Mouse (Mus musculus): ENCODE data around the gene Stard13. TPM values are rescaled to one million over a fixed set of nuclear protein-coding genes. Genes with fewer than 3 reads are reported as not detected.

Gene Stard13
- polyA plus RNA-seq, 1 experiment from 2014 or later, result 2.7 TPM

DNA sequence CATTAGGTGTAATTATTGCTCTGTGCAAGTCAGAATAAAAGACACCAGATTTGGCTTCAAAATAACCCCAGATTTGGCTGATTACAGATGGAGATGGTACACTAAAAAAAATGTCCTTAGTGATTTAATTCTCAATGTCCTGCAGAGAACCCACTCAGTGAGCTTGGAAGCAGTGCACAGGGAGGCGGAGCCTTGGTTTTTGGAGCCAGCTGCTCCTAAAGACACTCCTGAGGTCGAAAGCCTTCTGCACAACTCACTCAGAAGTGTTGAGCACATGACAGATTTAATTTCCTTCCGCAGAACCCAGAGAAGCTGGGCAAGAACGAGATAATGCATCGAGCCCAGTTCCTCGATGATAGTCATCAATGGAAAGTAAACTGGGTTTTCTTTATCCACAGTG, 162.2 kb downstream of the Stard13 start:
- H3K9ac ChIP-seq (replicated peaks; ENCODE audit: low read depth, low read length), result no peak overlapping the region
- ATAC-seq (ENCODE audit: low read depth), result no peak
- H3K27ac ChIP-seq (ENCODE audit: low read depth, low read length), result no peak overlapping the region
- H3K4me2 ChIP-seq (ENCODE audit: low read depth, low read length), result no peak overlapping the region
- H3K4me3 ChIP-seq (ENCODE audit: low read depth, low read length), result no peak overlapping the region
- H3K27me3 ChIP-seq (ENCODE audit: control insufficient read depth, insufficient read depth, low read length), result no peaks in the 10 kb centered on the region
- no peaks in the 10 kb centered on the region for H3K9me3 ChIP-seq (ENCODE audit: control insufficient read depth, low read length)
- WGBS, result 83% methylated on average over 6 of the region's 6 CpGs
- no peaks in the 10 kb centered on the region for H3K36me3 ChIP-seq (ENCODE audit: control insufficient read depth, insufficient read depth, low read length)
- H3K4me1 ChIP-seq (ENCODE audit: control insufficient read depth, insufficient read depth, low read length), result no peaks in the 10 kb centered on the region

GRCm38 (mm10) chr5:151070896-151071295, 162.7 kb downstream of the Stard13 start:
- WGBS, result 75% methylated on average over 6 of the region's 6 CpGs

GRCm38 (mm10) chr5:151069569-151069968, 164.1 kb downstream of the Stard13 start:
- Histone ChIP-seq H3K4me2 (ENCODE audit: low read depth, low read length) (no peak overlapping the region), H3K27me3 (ENCODE audit: control insufficient read depth, insufficient read depth, low read length) (no peaks in the 10 kb centered on the region), H3K9me3 (ENCODE audit: control insufficient read depth, low read length) (no peaks in the 10 kb centered on the region), H3K9ac (replicated peaks; ENCODE audit: low read depth, low read length) (no peak overlapping the region), H3K4me1 (ENCODE audit: control insufficient read depth, insufficient read depth, low read length) (no peaks in the 10 kb centered on the region), H3K36me3 (ENCODE audit: control insufficient read depth, insufficient read depth, low read length) (no peaks in the 10 kb centered on the region), H3K4me3 (ENCODE audit: low read depth, low read length) (no peak overlapping the region), H3K27ac (ENCODE audit: low read depth, low read length) (no peak overlapping the region)
- 84% methylated on average over 2 of the region's 2 CpGs for WGBS
- ATAC-seq (ENCODE audit: low read depth), result no peak

More at GRCm38 (mm10) chr5:151070896-151071295, 162.7 kb downstream of the Stard13 start:
- H3K4me2 ChIP-seq (ENCODE audit: low read depth, low read length), result no peak overlapping the region
- no peak overlapping the region for H3K9ac ChIP-seq (replicated peaks; ENCODE audit: low read depth, low read length)
- no peak overlapping the region for H3K4me3 ChIP-seq (ENCODE audit: low read depth, low read length)
- no peaks in the 10 kb centered on the region for H3K4me1 ChIP-seq (ENCODE audit: control insufficient read depth, insufficient read depth, low read length)
- ATAC-seq (ENCODE audit: low read depth), result no peak
- H3K36me3 ChIP-seq (ENCODE audit: control insufficient read depth, insufficient read depth, low read length), result no peaks in the 10 kb centered on the region
- H3K9me3 ChIP-seq (ENCODE audit: control insufficient read depth, low read length), result no peaks in the 10 kb centered on the region
- no peak overlapping the region for H3K27ac ChIP-seq (ENCODE audit: low read depth, low read length)
- H3K27me3 ChIP-seq (ENCODE audit: control insufficient read depth, insufficient read depth, low read length), result no peaks in the 10 kb centered on the region

DNA sequence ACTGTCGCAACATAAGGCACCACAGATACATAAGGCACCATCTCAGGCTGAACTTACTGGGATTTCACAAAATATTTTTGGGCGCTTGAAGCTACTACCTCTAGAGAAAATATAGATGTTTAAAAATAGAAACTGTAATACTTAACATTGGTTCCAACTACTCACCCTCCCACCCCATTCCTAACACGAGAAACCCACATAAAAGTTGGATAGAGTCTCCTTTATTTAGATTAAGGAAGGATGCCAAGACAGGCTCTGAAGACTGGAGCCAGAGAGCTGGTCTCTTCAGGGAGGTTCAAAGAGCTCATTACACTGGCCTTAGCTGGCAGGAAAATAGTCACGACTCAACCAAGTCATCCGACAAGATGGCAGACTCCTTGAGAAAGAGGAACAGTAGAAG, 167.6 kb downstream of the Stard13 start:
- WGBS, result 88% methylated on average over 5 of the region's 5 CpGs
- H3K4me1 ChIP-seq (ENCODE audit: control insufficient read depth, insufficient read depth, low read length), result no peaks in the 10 kb centered on the region
- no peak overlapping the region for H3K27ac ChIP-seq (ENCODE audit: low read depth, low read length)
- H3K9me3 ChIP-seq (ENCODE audit: control insufficient read depth, low read length), result no peaks in the 10 kb centered on the region
- no peak overlapping the region for H3K4me3 ChIP-seq (ENCODE audit: low read depth, low read length)
- no peak overlapping the region for H3K9ac ChIP-seq (replicated peaks; ENCODE audit: low read depth, low read length)
- ATAC-seq (ENCODE audit: low read depth), result no peak
- H3K4me2 ChIP-seq (ENCODE audit: low read depth, low read length), result no peak overlapping the region
- no peaks in the 10 kb centered on the region for H3K27me3 ChIP-seq (ENCODE audit: control insufficient read depth, insufficient read depth, low read length)
- 0 out of 2 replicates have a peak, but pooled peaks cover 3% of the 10 kb centered on the region for H3K36me3 ChIP-seq (ENCODE audit: control insufficient read depth, insufficient read depth, low read length)

DNA sequence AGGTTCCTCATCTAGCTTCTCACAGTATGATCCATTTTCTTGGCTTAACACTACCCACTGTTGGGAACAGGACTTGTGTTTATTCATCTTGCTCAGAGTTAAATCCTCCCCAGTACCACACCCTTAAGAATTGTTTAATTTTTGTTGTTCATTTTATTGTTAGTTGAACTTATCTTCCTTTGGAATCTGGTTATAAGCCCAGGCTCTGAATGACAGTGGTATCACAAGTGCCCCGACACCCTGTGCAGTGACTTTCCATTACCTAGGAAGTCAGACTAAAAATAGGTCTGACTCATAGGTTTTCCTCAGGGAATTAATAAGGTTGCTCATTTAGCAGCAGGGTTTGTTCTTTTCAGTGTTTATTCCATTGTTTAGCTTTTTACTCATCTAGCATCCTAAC, 168.4 kb downstream of the Stard13 start:
- WGBS, result 79% methylated on average over 1 of the region's 1 CpGs

GRCm38 (mm10) chr5:151061942-151062341, 171.7 kb downstream of the Stard13 start:
- 99% methylated on average over 2 of the region's 2 CpGs for WGBS
- H3K36me3 ChIP-seq (ENCODE audit: control insufficient read depth, insufficient read depth, low read length), result 0 out of 2 replicates have a peak, but pooled peaks cover 3% of the 10 kb centered on the region

More for the DNA sequence above, 168.4 kb downstream of the Stard13 start:
- Histone ChIP-seq H3K27ac (ENCODE audit: low read depth, low read length) (no peak overlapping the region), H3K36me3 (ENCODE audit: control insufficient read depth, insufficient read depth, low read length) (0 out of 2 replicates have a peak, but pooled peaks cover 3% of the 10 kb centered on the region), H3K4me1 (ENCODE audit: control insufficient read depth, insufficient read depth, low read length) (peaks cover 5% of the 10 kb centered on the region; the same call in 1 of the 2 replicates), H3K9ac (replicated peaks; ENCODE audit: low read depth, low read length) (no peak overlapping the region), H3K4me3 (ENCODE audit: low read depth, low read length) (no peak overlapping the region), H3K4me2 (ENCODE audit: low read depth, low read length) (no peak overlapping the region), H3K9me3 (ENCODE audit: control insufficient read depth, low read length) (no peaks in the 10 kb centered on the region), H3K27me3 (ENCODE audit: control insufficient read depth, insufficient read depth, low read length) (no peaks in the 10 kb centered on the region)
- ATAC-seq (ENCODE audit: low read depth), result no peak

DNA sequence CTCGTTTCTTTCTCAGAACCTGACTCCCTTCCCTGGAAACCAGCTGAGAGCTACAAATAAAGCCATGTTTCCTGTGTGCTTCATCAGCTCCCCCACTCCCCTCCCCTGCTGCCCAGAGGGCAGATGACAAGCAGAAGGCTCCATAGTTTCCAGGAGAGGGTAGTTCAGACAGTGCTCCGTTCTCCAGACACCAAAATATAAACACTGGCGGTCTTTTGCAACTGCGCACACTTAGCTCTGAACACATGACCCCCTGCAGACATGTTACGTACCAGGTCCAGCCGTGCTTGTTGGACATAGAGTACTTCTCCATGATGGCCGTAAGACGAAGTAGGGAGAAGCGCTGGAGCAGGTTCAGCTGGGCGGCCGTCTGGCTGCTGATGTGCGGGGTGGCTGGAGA, 173.2 kb downstream of the Stard13 start:
- Histone ChIP-seq H3K36me3 (ENCODE audit: control insufficient read depth, insufficient read depth, low read length) (0 out of 2 replicates have a peak, but pooled peaks cover 3% of the 10 kb centered on the region), H3K4me2 (ENCODE audit: low read depth, low read length) (no peak overlapping the region), H3K27ac (ENCODE audit: low read depth, low read length) (0 out of 2 replicates have a peak overlapping the region, but pooled peaks have one; percentile 7), H3K4me1 (ENCODE audit: control insufficient read depth, insufficient read depth, low read length) (peaks cover 5% of the 10 kb centered on the region), H3K4me3 (ENCODE audit: low read depth, low read length) (no peak overlapping the region), H3K9me3 (ENCODE audit: control insufficient read depth, low read length) (no peaks in the 10 kb centered on the region), H3K9ac (replicated peaks; ENCODE audit: low read depth, low read length) (no peak overlapping the region), H3K27me3 (ENCODE audit: control insufficient read depth, insufficient read depth, low read length) (no peaks in the 10 kb centered on the region)
- 58% methylated on average over 12 of the region's 12 CpGs for WGBS
- ATAC-seq (ENCODE audit: low read depth), result 0 out of 2 replicates have a peak, but pooled peaks have one; percentile 51

More at GRCm38 (mm10) chr5:151061942-151062341, 171.7 kb downstream of the Stard13 start:
- Histone ChIP-seq H3K9me3 (ENCODE audit: control insufficient read depth, low read length) (no peaks in the 10 kb centered on the region), H3K4me3 (ENCODE audit: low read depth, low read length) (no peak overlapping the region), H3K27ac (ENCODE audit: low read depth, low read length) (no peak overlapping the region), H3K4me2 (ENCODE audit: low read depth, low read length) (no peak overlapping the region), H3K4me1 (ENCODE audit: control insufficient read depth, insufficient read depth, low read length) (peaks cover 5% of the 10 kb centered on the region; the same call in 1 of the 2 replicates), H3K27me3 (ENCODE audit: control insufficient read depth, insufficient read depth, low read length) (no peaks in the 10 kb centered on the region), H3K9ac (replicated peaks; ENCODE audit: low read depth, low read length) (no peak overlapping the region)
- ATAC-seq (ENCODE audit: low read depth), result no peak

- Histone ChIP-seq H3K36me3 (ENCODE audit: control insufficient read depth, insufficient read depth, low read length) (0 out of 2 replicates have a peak, but pooled peaks cover 3% of the 10 kb centered on the region), H3K27me3 (ENCODE audit: control insufficient read depth, insufficient read depth, low read length) (no peaks in the 10 kb centered on the region), H3K4me3 (ENCODE audit: low read depth, low read length) (no peak overlapping the region), H3K9ac (replicated peaks; ENCODE audit: low read depth, low read length) (no peak overlapping the region), H3K4me1 (ENCODE audit: control insufficient read depth, insufficient read depth, low read length) (peaks cover 5% of the 10 kb centered on the region), H3K4me2 (ENCODE audit: low read depth, low read length) (no peak overlapping the region), H3K9me3 (ENCODE audit: control insufficient read depth, low read length) (no peaks in the 10 kb centered on the region), H3K27ac (ENCODE audit: low read depth, low read length) (no peak overlapping the region)
- WGBS, result 89% methylated on average over 5 of the region's 5 CpGs
- ATAC-seq (ENCODE audit: low read depth), result no peak
Measured at GRCm38 (mm10) chr5:151059772-151060171, 173.9 kb downstream of the Stard13 start.

DNA sequence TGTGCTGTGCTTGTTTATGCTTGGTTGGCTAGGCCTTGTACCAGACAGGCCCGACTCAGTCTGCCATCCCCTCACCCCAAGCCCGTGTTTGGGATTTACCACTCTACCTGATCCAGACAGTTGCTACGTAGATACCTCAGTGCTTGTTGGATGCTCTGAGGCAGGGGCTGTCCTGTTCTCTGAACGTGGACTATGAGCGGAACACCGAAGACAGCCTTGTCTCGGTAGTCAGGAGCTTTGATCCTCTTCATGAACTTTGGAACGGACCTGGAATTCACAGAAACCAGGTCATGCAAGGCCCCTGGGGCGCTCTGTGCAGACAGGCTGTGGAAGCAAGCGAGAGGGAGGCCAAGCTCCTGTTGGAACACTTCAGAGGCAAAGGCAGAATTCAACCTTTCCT, 174.3 kb downstream of the Stard13 start:
- Histone ChIP-seq H3K9ac (replicated peaks; ENCODE audit: low read depth, low read length) (no peak overlapping the region), H3K4me2 (ENCODE audit: low read depth, low read length) (no peak overlapping the region), H3K36me3 (ENCODE audit: control insufficient read depth, insufficient read depth, low read length) (0 out of 2 replicates have a peak, but pooled peaks cover 3% of the 10 kb centered on the region), H3K27me3 (ENCODE audit: control insufficient read depth, insufficient read depth, low read length) (no peaks in the 10 kb centered on the region), H3K9me3 (ENCODE audit: control insufficient read depth, low read length) (no peaks in the 10 kb centered on the region), H3K27ac (ENCODE audit: low read depth, low read length) (no peak overlapping the region), H3K4me1 (ENCODE audit: control insufficient read depth, insufficient read depth, low read length) (peaks cover 5% of the 10 kb centered on the region), H3K4me3 (ENCODE audit: low read depth, low read length) (no peak overlapping the region)
- WGBS, result 94% methylated on average over 10 of the region's 10 CpGs
- no peak for ATAC-seq (ENCODE audit: low read depth)

All from neural tube, embryonic 14.5 days (tissue).